Mouse (Mus musculus): ENCODE measurements around the gene Olfr1113.
"Not testable (repeated sequence)": the region's sequence is repeated elsewhere in the genome, so short reads cannot be mapped to it uniquely, and the experiment has no call there.

- TF ChIP-seq CTCF (IDR thresholded peaks at IDR 0.05; ENCODE audit: extremely low read depth, insufficient read length, insufficient replicate concordance, low read depth, low read length); POLR2A (IDR thresholded peaks at IDR 0.05; ENCODE audit: low read depth, low read length): not testable (repeated sequence)
These were observed 41.0 kb upstream of the Olfr1113 start for GRCm38 (mm10) chr2:87167731-87168130.

Data from small intestine, adult 2 months (tissue).